Mouse (Mus musculus) brain, adult 2 months (tissue): Measurements from ENCODE around the gene Psmd14.

ENCODE experiments used
- DNase-seq: peaks from one replicate; pipeline ENCODE4 v3.0.0; 2011; ENCODE audit warnings: low read depth, low spot score

Psmd14 gene

DNA sequence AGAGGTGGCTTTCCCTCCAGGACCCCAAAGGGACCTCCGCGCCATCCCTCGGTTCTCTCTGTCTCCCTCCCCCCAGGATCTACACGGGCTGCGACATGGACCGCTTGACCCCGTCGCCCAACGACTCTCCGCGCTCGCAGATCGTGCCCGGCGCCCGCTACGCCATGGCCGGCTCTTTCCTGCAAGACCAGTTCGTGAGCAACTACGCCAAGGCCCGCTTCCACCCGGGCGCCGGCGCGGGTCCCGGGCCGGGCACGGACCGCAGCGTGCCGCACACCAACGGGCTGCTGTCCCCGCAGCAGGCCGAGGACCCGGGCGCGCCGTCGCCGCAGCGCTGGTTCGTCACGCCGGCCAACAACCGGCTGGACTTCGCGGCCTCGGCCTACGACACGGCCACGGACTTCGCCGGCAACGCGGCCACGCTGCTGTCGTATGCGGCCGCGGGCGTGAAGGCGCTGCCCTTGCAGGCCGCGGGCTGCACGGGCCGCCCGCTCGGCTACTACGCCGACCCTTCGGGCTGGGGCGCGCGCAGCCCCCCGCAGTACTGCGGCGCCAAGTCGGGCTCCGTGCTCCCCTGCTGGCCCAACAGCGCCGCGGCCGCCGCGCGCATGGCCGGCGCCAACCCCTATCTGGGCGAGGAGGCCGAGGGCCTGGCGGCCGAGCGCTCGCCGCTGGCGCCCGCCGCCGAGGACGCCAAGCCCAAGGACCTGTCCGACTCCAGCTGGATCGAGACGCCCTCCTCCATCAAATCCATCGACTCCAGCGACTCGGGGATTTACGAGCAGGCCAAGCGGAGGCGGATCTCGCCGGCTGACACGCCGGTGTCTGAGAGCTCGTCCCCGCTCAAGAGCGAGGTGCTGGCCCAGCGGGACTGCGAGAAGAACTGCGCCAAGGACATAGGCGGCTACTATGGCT is 100.3 kb downstream of the Psmd14 start:
- DNase-seq: no peak

DNA sequence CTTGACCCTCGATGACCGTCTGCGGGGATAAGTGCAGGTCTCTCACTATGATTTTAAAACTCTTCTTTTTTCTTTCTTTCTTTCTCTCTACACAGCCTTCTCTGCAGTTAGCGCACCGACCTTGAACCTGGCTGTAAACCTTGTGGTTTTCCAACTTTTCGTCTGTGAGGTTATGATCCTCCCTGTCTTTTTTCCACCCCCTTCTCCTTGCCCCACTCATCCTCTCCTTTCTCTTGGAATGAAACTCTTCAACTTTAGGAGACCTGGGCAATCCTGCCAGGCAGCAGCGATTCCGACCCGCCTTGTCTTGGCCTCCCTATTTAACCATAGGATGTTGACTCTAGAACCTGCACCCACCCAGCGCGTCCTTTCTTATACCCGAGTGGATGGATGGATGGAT is 101.0 kb downstream of the Psmd14 start:
- DNase-seq: no peak

DNA sequence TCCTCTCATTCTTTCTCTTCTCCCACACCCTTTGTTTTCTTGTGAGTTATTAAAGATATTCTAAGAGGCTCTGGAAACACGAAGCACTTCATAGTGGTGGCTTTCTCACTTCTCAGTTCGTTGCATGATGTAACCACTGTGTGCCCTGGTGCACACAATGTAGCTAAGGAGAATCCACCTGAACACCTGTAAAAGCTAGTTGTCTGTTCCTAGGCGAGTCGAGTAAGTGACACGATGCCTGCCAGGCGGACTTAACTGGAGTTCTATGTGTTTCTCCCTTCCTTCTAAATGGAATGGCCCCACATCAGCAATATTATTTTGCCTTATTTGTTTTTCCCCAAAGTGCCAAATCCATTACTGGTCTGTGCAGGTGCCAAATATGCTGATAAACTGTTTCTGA is 101.6 kb downstream of the Psmd14 start:
- no peak for DNase-seq

DNA sequence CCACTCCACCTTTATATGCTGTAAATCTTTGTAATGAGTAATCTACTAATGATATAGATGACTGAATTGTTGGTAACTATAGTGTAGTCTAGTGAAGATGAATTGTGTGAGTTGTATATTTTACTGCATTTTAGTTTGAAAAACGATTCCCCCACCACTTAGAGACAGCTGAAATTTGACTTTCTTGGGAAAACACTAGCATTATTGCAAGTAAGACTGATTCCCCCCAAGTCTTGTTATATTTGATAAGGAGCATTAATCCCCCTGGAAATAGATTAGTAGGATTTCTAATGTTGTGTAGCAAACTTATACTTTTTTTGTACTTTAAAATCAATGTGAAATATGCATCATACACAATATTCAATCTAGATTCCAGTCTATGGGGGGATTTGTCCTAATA is 102.0 kb downstream of the Psmd14 start:
- DNase-seq: no peak

DNA sequence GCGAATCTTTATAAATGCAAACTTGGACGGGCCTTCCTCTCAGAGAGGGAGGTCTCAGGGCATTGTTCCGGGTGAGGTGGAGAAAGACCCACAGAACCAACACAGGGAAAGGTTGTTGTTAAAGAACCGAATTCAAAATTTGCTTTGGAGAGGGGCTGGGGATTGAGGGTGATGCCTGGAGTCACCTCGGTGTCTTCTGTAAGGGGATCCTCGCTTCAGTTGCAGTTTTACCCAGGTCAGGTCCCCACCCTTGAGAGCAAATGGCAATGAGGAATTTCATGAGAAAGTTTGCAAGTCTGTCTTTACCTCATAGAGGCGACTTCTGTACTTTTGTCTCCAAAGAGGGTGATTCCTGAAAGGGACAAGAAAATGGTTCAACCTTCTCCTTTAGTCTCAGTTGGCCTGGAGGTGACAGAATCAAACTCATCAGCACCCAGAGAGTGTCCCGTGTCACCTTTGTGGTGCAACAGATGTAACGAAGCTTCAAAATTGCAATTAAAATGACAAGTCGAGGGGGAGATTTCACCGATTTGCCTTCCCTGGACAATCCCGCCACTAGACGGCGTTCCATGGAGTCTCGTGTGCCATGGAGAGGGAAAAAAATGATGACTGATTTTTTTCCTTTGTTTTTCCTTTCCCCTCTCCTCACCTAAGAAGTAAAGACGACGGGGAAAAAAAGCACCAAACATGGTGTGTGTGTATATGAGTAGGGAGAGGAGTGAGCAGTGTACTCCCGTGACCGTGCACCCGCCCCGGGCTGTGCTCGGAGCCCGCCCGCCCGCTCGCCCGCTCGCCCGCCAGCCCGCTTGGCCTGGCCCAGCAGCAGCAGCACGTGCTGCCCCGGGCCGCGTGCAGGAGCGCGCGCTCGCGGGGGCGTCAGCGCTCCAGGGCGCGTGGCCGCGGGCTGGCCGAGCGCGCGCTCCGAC is 103.3 kb downstream of the Psmd14 start:
- DNase-seq: peak; percentile 64

DNA sequence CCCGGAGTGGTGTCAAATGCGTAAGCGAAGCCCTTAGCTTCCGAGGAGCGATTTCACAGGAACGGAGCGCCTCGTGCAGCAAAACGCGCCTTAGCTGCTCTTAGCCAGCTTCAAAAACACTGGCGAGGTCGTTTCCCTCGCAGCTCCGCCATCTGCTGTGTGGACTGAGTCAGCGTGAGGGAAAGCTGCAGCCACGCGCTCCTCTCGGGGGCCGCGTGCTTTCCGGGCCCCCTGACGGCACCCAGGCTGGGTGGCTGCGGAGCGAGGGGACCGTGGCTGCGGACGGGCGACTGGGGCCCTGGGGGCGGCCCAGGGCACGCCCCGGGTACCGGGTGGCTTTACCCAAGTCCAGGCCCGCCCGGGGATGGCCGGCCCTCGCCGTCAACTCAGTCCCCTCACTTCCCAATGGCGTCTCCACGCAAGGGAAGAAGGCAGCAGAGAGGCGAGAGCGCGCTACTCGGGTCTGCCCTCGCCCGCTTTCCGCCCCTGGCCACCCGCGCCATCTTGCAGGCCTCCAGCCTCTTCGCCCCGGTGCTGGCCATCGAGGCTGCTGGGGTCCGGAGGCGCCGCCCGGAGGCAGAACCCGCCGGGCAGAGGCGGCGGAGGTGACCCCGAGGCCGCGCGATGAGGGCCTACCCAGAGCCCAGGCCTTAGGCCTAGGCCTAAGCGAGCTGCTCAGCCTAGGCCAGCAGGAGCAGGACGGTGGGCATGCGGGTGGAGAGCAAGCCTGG is 104.3 kb downstream of the Psmd14 start:
- peak; percentile 85 for DNase-seq

DNA sequence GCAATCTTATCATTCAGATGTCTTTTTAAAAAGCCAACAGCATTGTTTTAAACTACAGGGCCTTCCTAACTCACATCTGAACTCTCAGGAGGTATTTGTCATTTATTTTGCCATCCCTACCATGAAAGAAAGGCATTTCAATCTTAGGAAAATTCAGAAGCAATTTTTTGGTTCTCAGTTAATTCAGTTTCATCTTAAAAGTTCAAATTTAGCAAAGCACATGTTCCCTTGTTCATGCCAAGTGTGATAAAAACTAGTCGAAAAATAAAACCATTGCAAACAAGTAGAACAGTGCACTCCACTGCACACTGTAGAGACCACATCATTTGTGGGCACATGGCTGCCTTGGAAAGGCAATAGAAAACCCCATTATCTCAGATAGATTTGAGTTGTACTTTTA is 106.7 kb downstream of the Psmd14 start:
- no peak for DNase-seq

DNA sequence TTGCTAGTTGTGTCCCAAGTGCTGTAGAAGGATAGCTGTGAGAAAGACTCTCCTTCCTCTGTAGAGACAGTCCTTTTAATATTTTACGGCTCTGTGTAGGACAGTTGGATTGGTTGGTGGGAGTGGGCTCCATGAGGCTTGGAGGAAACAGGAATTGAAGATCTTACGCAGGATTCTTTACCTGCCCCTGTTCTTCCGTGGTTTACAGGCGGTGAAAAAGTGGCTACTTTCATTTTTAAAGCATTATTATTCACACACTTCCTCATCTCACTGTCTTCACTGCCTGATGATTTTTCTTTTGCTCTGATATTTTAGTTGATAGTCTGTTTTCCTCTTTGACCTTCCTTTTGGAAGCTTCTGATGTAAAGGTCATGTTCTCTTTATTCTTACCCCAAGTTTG is 108.7 kb downstream of the Psmd14 start:
- DNase-seq: no peak

DNA sequence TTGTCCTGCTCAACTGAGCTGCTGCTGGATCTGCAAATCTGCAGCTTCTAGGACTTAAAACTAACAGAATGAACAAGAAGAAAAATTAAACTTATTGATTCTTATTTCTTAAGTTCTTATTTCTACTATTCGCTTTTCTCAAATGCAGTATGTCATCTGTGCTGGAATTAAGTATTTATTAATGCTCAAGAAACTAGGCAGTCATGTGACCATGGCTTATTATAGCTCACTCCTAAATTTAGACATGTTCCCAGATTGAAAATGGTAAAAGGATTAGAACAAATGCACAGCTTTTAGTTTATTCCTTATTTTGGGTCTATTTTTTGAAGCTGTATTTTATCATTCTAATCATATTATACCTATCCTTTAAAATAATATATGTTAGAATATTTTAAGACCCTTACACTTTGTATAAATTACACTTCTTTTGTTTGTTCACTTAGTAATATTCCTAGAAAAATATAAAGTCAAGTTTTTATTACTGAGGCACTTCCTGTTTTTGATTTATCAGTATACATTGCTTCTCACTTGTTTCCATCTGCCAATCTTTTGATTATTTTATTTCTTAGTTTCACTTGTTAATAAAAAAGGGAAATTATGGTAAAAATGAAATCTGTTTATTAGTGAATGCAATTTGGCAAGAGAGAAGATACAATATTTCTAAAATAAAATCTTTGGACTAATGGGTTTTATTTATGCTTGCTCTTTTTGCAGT is 112.1 kb downstream of the Psmd14 start:
- no peak for DNase-seq

DNA sequence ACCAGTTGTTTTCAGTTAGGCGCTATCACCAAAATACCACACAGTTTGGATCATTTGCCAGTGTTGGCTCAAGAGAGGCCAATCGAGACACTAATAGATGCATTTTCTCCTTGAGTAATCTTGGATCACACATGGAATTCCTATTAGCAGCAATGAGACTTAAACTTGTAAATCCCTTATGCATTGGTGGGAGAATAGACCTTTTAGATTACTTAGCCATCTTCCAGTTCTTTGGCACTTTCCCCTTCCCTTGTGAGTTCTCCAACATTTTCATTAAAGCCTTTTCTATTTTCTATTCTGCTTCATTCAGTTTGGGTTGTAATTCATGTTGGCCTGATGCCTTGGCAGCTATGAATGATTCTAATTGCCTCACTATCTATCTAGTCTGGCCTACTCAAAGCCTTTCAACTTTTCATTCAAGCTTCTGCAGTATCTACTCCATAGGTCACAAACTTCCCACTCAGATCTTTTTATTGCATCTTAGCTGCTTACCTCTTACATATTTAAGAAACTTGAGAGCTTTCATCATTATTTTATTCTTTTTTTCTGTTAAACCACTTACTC is 125.8 kb downstream of the Psmd14 start:
- DNase-seq: no peak
